Mouse (Mus musculus) megakaryocyte, embryonic 14.5 days (primary cell): ENCODE measurements around the gene Ncoa7.

Experiments
- FLI1 ChIP-seq: IDR thresholded peaks from 2 replicates; pipeline ENCODE4 v1.6.1; 2012; ENCODE audit warnings: low read length, inconsistent platforms, mixed read lengths
- GATA1 ChIP-seq: IDR thresholded peaks from 3 replicates; pipeline ENCODE4 v1.6.1; 2012; ENCODE audit warnings: mixed read lengths, low read length, inconsistent platforms, borderline replicate concordance

DNA sequence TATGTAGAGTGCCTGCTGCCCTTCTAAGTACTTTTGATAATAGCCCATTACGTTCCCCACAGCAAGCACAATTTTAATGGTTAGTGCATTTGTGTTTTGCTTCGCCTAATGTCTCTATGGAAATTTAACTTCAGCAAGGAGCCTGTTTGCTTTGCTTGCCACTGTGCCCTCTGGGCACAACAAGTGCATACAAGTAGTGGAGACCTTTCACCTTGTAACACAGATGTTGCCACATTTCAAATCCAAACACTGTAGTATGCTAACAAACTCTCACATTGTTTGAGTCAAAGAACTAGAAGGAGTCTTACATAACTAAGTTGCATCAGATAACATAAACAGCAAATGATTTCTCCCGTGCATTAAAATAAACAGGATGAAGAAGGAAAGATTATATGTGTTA lies 50.6 kb downstream of the Ncoa7 start:
- TF ChIP-seq GATA1, result no peak
- no peak for TF ChIP-seq FLI1
